Mouse (Mus musculus) cerebellum, adult 9-10 months (tissue): ENCODE data around the gene Prkaa1.
"Not testable (repeated sequence)": the region's sequence is repeated elsewhere in the genome, so short reads cannot be mapped to it uniquely, and the experiment has no call there.

Experiments
- DNase-seq: peaks from one replicate; pipeline ENCODE4 v3.0.0; 2022

Gene Prkaa1

GRCm38 (mm10) chr15:5184668-5185330 is 41.1 kb downstream of the Prkaa1 start:
- no peak for DNase-seq

- DNase-seq = peak; percentile 87
These were observed 42.0 kb downstream of the Prkaa1 start, which contains the start of gene Ttc33 for GRCm38 (mm10) chr15:5185366-5186292. Gene Ttc33, plus strand, starts transcription at chr15:5185525.

GRCm38 (mm10) chr15:5186293-5186675 is 42.6 kb downstream of the Prkaa1 start:
- DNase-seq = no peak

- no peak for DNase-seq
These were observed 43.5 kb downstream of the Prkaa1 start for GRCm38 (mm10) chr15:5187116-5187515.

- no peak for DNase-seq
These were observed 44.4 kb downstream of the Prkaa1 start for GRCm38 (mm10) chr15:5188029-5188428.

GRCm38 (mm10) chr15:5189504-5190093 is 45.9 kb downstream of the Prkaa1 start:
- no peak for DNase-seq

- DNase-seq = no peak
These were observed 50.2 kb downstream of the Prkaa1 start for GRCm38 (mm10) chr15:5193833-5194232.

- DNase-seq = no peak
These were observed 50.8 kb downstream of the Prkaa1 start for GRCm38 (mm10) chr15:5194446-5194845.

- DNase-seq = no peak
These were observed 51.3 kb downstream of the Prkaa1 start for GRCm38 (mm10) chr15:5194931-5195330.

- no peak for DNase-seq
These were observed 52.4 kb downstream of the Prkaa1 start for GRCm38 (mm10) chr15:5195987-5196514.

GRCm38 (mm10) chr15:5196691-5197090 is 53.0 kb downstream of the Prkaa1 start:
- no peak for DNase-seq

GRCm38 (mm10) chr15:5205222-5205621 is 61.6 kb downstream of the Prkaa1 start:
- DNase-seq = no peak

GRCm38 (mm10) chr15:5209116-5209515 is 65.5 kb downstream of the Prkaa1 start:
- DNase-seq = no peak

GRCm38 (mm10) chr15:5220491-5220890 is 76.8 kb downstream of the Prkaa1 start:
- DNase-seq = no peak

GRCm38 (mm10) chr15:5230746-5231145 is 87.1 kb downstream of the Prkaa1 start:
- not testable (repeated sequence) for DNase-seq
